Mouse (Mus musculus) megakaryocyte, embryonic 14.5 days (primary cell): ENCODE data around the gene Xlr4c. TPM values are rescaled to one million over a fixed set of nuclear protein-coding genes. Genes with fewer than 3 reads are reported as not detected.
"Not testable (repeated sequence)": the region's sequence is repeated elsewhere in the genome, so short reads cannot be mapped to it uniquely, and the experiment has no call there.

Experiments used
- H3K27me3 ChIP-seq: replicated peaks from 2 replicates; pipeline ENCODE3; 2012; ENCODE audit warnings: inconsistent platforms
- H3K36me3 ChIP-seq: replicated peaks from 2 replicates; pipeline ENCODE3; 2012; ENCODE audit warnings: low read length, inconsistent platforms, mixed read lengths
- H3K4me1 ChIP-seq: 2 replicates; pipeline ENCODE4 v1.6.1; 2012; ENCODE audit warnings: inconsistent platforms
- H3K4me3 ChIP-seq: replicated peaks from 2 replicates; pipeline ENCODE3; 2012; ENCODE audit warnings: moderate library complexity, mild to moderate bottlenecking, inconsistent platforms
- H3K9me3 ChIP-seq: 2 replicates; pipeline ENCODE4 v1.6.1; 2012; ENCODE audit warnings: inconsistent platforms
- FLI1 ChIP-seq: IDR thresholded peaks from 2 replicates; pipeline ENCODE4 v1.6.1; 2012; ENCODE audit warnings: low read length, inconsistent platforms, mixed read lengths
- GATA1 ChIP-seq: IDR thresholded peaks from 3 replicates; pipeline ENCODE4 v1.6.1; 2012; ENCODE audit warnings: mixed read lengths, low read length, inconsistent platforms, borderline replicate concordance
- polyA plus RNA-seq: library from polyadenylated mRNA; stranded (reverse); fragments of >175 nt; gene quantifications from 2 replicates; pipeline ENCODE4 v1.2.3, GENCODE M21; 2012; ENCODE audit warnings: low replicate concordance; ENCODE audit not compliant: insufficient read depth

The Xlr4c gene
- 2.7 TPM in 1 of 2 replicates, not detected in the other for polyA plus RNA-seq

GRCm38 (mm10) chrX:73242821-73243325 is at the start of gene Xlr4c:
Gene Xlr4c, minus strand, starts transcription at chrX:73243130.
- not testable (repeated sequence) for H3K9me3 ChIP-seq, H3K27me3 ChIP-seq, H3K36me3 ChIP-seq, H3K4me3 ChIP-seq, H3K4me1 ChIP-seq

GRCm38 (mm10) chrX:73265270-73265669 is 22.3 kb upstream of the Xlr4c start, which contains the start of gene Xlr3c:
Gene Xlr3c, minus strand, starts transcription at chrX:73265390.
- not testable (repeated sequence) for H3K27me3 ChIP-seq, H3K4me3 ChIP-seq, H3K9me3 ChIP-seq, H3K36me3 ChIP-seq, H3K4me1 ChIP-seq

DNA sequence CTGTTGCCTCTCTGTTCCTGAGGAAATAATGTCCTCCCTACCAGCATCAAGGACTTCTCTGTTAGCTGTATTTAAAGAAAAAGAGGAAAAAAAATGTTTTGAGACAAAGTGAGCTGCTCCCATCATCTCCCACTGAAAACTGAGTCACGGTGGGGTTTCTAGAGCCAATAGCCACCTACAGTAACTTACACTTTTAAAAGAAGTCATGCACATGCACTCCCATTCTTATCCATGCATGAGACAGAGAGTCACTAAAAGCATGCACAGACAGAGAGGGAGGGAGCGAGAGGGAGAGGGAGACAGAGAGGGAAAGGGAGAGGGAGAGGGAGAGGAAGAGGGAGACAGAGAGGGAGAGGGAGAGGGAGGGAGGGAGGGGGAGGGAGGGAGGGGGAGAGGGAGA is 19.5 kb upstream of the Xlr4c start:
- not testable (repeated sequence) for H3K4me3 ChIP-seq, H3K27me3 ChIP-seq, H3K4me1 ChIP-seq, H3K36me3 ChIP-seq, H3K9me3 ChIP-seq

DNA sequence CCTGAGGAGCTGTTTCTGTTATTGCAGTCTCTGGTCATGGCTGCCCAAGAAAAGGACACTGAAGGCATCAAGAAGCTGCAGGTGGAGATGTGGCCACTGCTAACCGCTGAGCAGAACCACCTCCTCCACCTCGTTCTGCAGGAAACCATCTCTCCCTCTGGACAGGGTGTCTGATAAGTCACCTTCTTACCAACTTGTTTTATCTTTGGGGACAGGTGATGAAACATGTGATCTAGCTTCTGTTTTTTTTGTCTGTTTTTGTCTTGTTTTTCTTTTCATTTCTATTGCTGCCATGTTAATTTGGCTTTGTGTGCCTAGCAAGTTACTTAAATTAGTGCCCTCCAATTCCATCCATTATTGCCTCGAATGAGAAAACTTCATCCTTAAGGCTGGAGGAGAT is 13.6 kb downstream of the Xlr4c start:
- Histone ChIP-seq H3K9me3 (no peaks in the 10 kb centered on the region), H3K36me3 (no peaks in the 10 kb centered on the region), H3K4me1 (peaks cover 5% of the 10 kb centered on the region), H3K4me3 (peak overlapping the region; percentile 95), H3K27me3 (peaks cover 15% of the 10 kb centered on the region)
- no peak for TF ChIP-seq GATA1
- no peak for TF ChIP-seq FLI1

- Histone ChIP-seq H3K4me1 (peaks cover 5% of the 10 kb centered on the region), H3K9me3 (no peaks in the 10 kb centered on the region), H3K4me3 (peak overlapping the region; percentile 95), H3K27me3 (peaks cover 15% of the 10 kb centered on the region), H3K36me3 (no peaks in the 10 kb centered on the region)
- TF ChIP-seq GATA1 (no peak), FLI1 (no peak)
Measured at GRCm38 (mm10) chrX:73228606-73229214, 14.2 kb downstream of the Xlr4c start.

DNA sequence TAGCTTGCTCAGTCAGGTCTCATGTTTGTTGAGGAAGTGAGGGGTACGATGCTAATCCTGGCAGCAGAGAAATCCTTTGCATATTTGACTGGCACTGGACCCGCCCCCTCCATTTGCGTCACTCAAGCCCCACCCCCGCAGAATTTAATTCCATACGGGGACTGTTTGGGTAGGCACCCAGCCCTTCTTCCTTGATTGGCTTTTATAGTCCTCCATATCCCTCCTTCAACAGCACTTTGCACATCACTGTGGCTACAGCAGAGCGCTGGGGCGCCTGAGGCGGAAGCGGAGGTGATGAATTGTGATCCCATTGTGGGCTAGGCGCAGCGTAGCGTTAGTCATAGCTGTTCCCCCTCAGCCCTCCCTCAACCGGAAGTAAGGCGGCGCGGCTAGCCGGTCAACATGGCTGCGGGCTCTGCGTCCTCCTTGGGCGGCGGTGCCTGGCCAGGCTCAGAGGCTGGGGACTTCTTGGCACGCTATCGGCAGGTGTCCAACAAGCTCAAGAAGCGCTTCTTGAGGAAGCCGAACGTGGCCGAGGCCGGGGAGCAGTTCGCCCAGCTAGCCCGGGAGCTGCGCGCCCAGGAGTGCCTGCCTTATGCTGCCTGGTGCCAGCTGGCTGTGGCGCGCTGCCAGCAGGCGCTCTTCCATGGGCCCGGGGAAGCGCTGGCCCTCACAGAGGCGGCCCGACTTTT is 14.9 kb downstream of the Xlr4c start, which contains the start of gene F8a:
TSS of gene F8a (plus strand) at position 378 of the 692 bp plus-strand sequence.
- Histone ChIP-seq H3K4me3 (peak within 1 kb of the TSS; percentile 95), H3K36me3 (no peaks in the 10 kb centered on the region), H3K4me1 (peaks cover 5% of the 10 kb centered on the region), H3K9me3 (no peaks in the 10 kb centered on the region), H3K27me3 (peaks cover 15% of the 10 kb centered on the region)
- TF ChIP-seq FLI1 (no peak), GATA1 (no peak)

GRCm38 (mm10) chrX:73225365-73225764 is 17.6 kb downstream of the Xlr4c start:
- no peaks in the 10 kb centered on the region for H3K9me3 ChIP-seq
- no peak overlapping the region for H3K4me3 ChIP-seq
- no peaks in the 10 kb centered on the region for H3K36me3 ChIP-seq
- peaks cover 5% of the 10 kb centered on the region for H3K4me1 ChIP-seq
- peaks cover 14% of the 10 kb centered on the region for H3K27me3 ChIP-seq
- TF ChIP-seq FLI1 (no peak), GATA1 (no peak)

GRCm38 (mm10) chrX:73213819-73214564 is 28.9 kb downstream of the Xlr4c start, which contains the start of gene Xlr4b:
Gene Xlr4b, plus strand, starts transcription at chrX:73214333.
- not testable (repeated sequence) for H3K4me3 ChIP-seq

DNA sequence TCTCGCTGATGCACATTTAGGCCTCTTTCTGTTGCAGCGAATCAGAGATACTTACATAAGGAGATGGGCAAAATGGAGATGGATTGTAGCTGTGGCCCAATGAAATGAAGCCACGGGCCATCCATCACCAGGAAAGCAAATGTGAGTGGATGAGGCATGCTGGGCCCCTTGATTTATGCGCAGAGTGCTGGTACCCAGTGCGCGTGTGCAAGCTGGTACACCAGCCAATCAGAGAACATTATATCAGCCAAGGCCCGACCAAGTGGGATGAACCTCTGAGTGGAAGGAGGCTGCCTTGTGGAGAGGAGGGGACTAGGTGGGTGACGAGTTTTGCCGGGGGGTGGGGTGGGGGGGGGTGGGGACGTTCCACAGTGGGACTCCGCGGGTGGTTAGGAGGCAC is 51.0 kb downstream of the Xlr4c start, which contains the start of gene Xlr3b:
TSS of gene Xlr3b (plus strand) at position 274 of the 400 bp plus-strand sequence.
- H3K36me3 ChIP-seq, H3K27me3 ChIP-seq, H3K4me1 ChIP-seq, H3K4me3 ChIP-seq, H3K9me3 ChIP-seq: not testable (repeated sequence)

More at GRCm38 (mm10) chrX:73213819-73214564, 28.9 kb downstream of the Xlr4c start, which contains the start of gene Xlr4b:
- not testable (repeated sequence) for H3K4me1 ChIP-seq, H3K9me3 ChIP-seq, H3K27me3 ChIP-seq, H3K36me3 ChIP-seq

Other genes starting within 250 kb of the Xlr4c start
- gene Pnma5, start 206.0 kb downstream of the Xlr4c start, polyA plus RNA-seq = not detected in 2 replicates
- gene Pnma3, start 178.3 kb downstream of the Xlr4c start, polyA plus RNA-seq = not detected in 2 replicates
- not detected in 2 replicates for gene Xlr4a, start 160.7 kb downstream of the Xlr4c start, polyA plus RNA-seq
- not detected in 2 replicates for gene Xlr3a, start 146.0 kb downstream of the Xlr4c start, polyA plus RNA-seq
- gene Gm14685, start 126.1 kb downstream of the Xlr4c start, polyA plus RNA-seq = 0.03 TPM in 1 of 2 replicates, not detected in the other
- not detected in 2 replicates for gene Xlr5b, start 94.3 kb downstream of the Xlr4c start, polyA plus RNA-seq
- gene DXBay18, start 93.7 kb downstream of the Xlr4c start, polyA plus RNA-seq = not detected in 2 replicates
- not detected in 2 replicates for gene Spin2d, start 66.1 kb downstream of the Xlr4c start, polyA plus RNA-seq
- 0.17 TPM in 1 of 2 replicates, not detected in the other for gene Xlr3b, start 50.9 kb downstream of the Xlr4c start, polyA plus RNA-seq
- 0.91 TPM in 1 of 2 replicates, not detected in the other for gene Xlr4b, start 28.8 kb downstream of the Xlr4c start, polyA plus RNA-seq
- gene F8a, start 14.8 kb downstream of the Xlr4c start, polyA plus RNA-seq = 18.9 and 42.4 TPM in 2 replicates
- gene Xlr3c, start 22.3 kb upstream of the Xlr4c start, polyA plus RNA-seq = not detected in 2 replicates
- gene Xlr5a, start 49.8 kb upstream of the Xlr4c start, polyA plus RNA-seq = not detected in 2 replicates
- gene Xlr5c, start 49.8 kb upstream of the Xlr4c start, polyA plus RNA-seq = not detected in 2 replicates
- not detected in 2 replicates for gene Gm45015, start 93.7 kb upstream of the Xlr4c start, polyA plus RNA-seq
- 0.34 and 0.38 TPM in 2 replicates for gene Zfp275, start 99.5 kb upstream of the Xlr4c start, polyA plus RNA-seq
- gene Gm18336, start 155.6 kb upstream of the Xlr4c start, polyA plus RNA-seq = not detected in 2 replicates
- gene Zfp92, start 168.0 kb upstream of the Xlr4c start, polyA plus RNA-seq = not detected in 2 replicates
- gene Trex2, start 192.2 kb upstream of the Xlr4c start, polyA plus RNA-seq = not detected in 2 replicates
- 4.9 TPM in 1 of 2 replicates, not detected in the other for gene Haus7, start 215.9 kb upstream of the Xlr4c start, polyA plus RNA-seq
- gene Bgn, start 240.5 kb upstream of the Xlr4c start, polyA plus RNA-seq = not detected in 2 replicates